Mouse (Mus musculus) cerebellum, adult 9-10 months (tissue): Measurements from ENCODE around the gene Nfe2l2.

ENCODE experiments used
- DNase-seq: peaks from one replicate; pipeline ENCODE4 v3.0.0; 2022

Gene Nfe2l2

GRCm38 (mm10) chr2:75704234-75705161, at the start of gene Nfe2l2:
Gene Nfe2l2, minus strand, starts transcription at chr2:75704641.
- peak; percentile 71 for DNase-seq

- no peak for DNase-seq
Observed at GRCm38 (mm10) chr2:75752306-75753175, 48.1 kb upstream of the Nfe2l2 start.

- no peak for DNase-seq
Observed at GRCm38 (mm10) chr2:75751896-75752295, 47.5 kb upstream of the Nfe2l2 start.

- DNase-seq: no peak
Observed at GRCm38 (mm10) chr2:75750869-75751268, 46.4 kb upstream of the Nfe2l2 start.

GRCm38 (mm10) chr2:75750043-75750718, 45.7 kb upstream of the Nfe2l2 start:
- peak; percentile 75 for DNase-seq

GRCm38 (mm10) chr2:75748841-75749240, 44.4 kb upstream of the Nfe2l2 start:
- DNase-seq: no peak

GRCm38 (mm10) chr2:75737006-75737503, 32.6 kb upstream of the Nfe2l2 start:
- no peak for DNase-seq

GRCm38 (mm10) chr2:75734196-75734865, 29.9 kb upstream of the Nfe2l2 start:
- no peak for DNase-seq

GRCm38 (mm10) chr2:75733177-75733576, 28.7 kb upstream of the Nfe2l2 start:
- DNase-seq: no peak

- DNase-seq: no peak
Observed at GRCm38 (mm10) chr2:75731929-75732328, 27.5 kb upstream of the Nfe2l2 start.

- DNase-seq: no peak
Observed at GRCm38 (mm10) chr2:75731233-75731651, 26.8 kb upstream of the Nfe2l2 start.

GRCm38 (mm10) chr2:75730052-75730451, 25.6 kb upstream of the Nfe2l2 start:
- peak; percentile 76 for DNase-seq

- DNase-seq: peak; percentile 38
Observed at GRCm38 (mm10) chr2:75724863-75725445, 20.5 kb upstream of the Nfe2l2 start.

- DNase-seq: no peak
Observed at GRCm38 (mm10) chr2:75723481-75723880, 19.0 kb upstream of the Nfe2l2 start.

- DNase-seq: no peak
Observed at GRCm38 (mm10) chr2:75722893-75723292, 18.5 kb upstream of the Nfe2l2 start.

GRCm38 (mm10) chr2:75720236-75721027, 16.0 kb upstream of the Nfe2l2 start:
- no peak for DNase-seq

GRCm38 (mm10) chr2:75719331-75719869, 15.0 kb upstream of the Nfe2l2 start:
- DNase-seq: no peak

- DNase-seq: peak; percentile 92
Observed at GRCm38 (mm10) chr2:75716046-75717016, 11.9 kb upstream of the Nfe2l2 start.

GRCm38 (mm10) chr2:75714766-75715165, 10.3 kb upstream of the Nfe2l2 start:
- DNase-seq: no peak
